Mouse (Mus musculus) cerebellum, adult 11-12 months (tissue): Measurements from ENCODE around the gene Il15.

Experiments used
- DNase-seq: peaks from one replicate; pipeline ENCODE4 v3.0.0; 2022

Gene Il15

GRCm38 (mm10) chr8:82356091-82356490 is 46.9 kb downstream of the Il15 start:
- peak; percentile 21 for DNase-seq

GRCm38 (mm10) chr8:82351268-82351943 is 51.6 kb downstream of the Il15 start:
- DNase-seq: no peak

- no peak for DNase-seq
These were observed 53.7 kb downstream of the Il15 start for GRCm38 (mm10) chr8:82349299-82349698.

GRCm38 (mm10) chr8:82346485-82346884 is 56.5 kb downstream of the Il15 start:
- no peak for DNase-seq

GRCm38 (mm10) chr8:82331675-82332234 is 71.3 kb downstream of the Il15 start:
- DNase-seq: no peak

GRCm38 (mm10) chr8:82327986-82328652 is 74.9 kb downstream of the Il15 start:
- no peak for DNase-seq

GRCm38 (mm10) chr8:82326061-82326460 is 77.0 kb downstream of the Il15 start:
- DNase-seq: no peak

GRCm38 (mm10) chr8:82325586-82325985 is 77.4 kb downstream of the Il15 start:
- no peak for DNase-seq

GRCm38 (mm10) chr8:82317446-82317845 is 85.6 kb downstream of the Il15 start:
- no peak for DNase-seq

- no peak for DNase-seq
These were observed 96.6 kb downstream of the Il15 start for GRCm38 (mm10) chr8:82306424-82306823.

GRCm38 (mm10) chr8:82296256-82296655 is 106.8 kb downstream of the Il15 start:
- no peak for DNase-seq

- no peak for DNase-seq
These were observed 111.4 kb downstream of the Il15 start for GRCm38 (mm10) chr8:82291659-82292058.

- peak; percentile 66 for DNase-seq
These were observed 117.2 kb downstream of the Il15 start for GRCm38 (mm10) chr8:82285866-82286265.

- no peak for DNase-seq
These were observed 121.0 kb downstream of the Il15 start for GRCm38 (mm10) chr8:82281995-82282394.
